Mouse (Mus musculus) C2C12 (cell line): ENCODE measurements around the gene Btbd8. TPM values are rescaled to one million over a fixed set of nuclear protein-coding genes. Genes with fewer than 3 reads are reported as not detected.

Experiments used
- H3K27me3 ChIP-seq: one replicate; pipeline ENCODE4 v1.6.1; 2011; ENCODE audit not compliant: control insufficient read depth, insufficient read depth, insufficient read length
- H3K36me3 ChIP-seq: one replicate; pipeline ENCODE4 v1.6.1; 2011; ENCODE audit not compliant: control insufficient read depth, insufficient read depth
- H3K4me3 ChIP-seq: one replicate; pipeline ENCODE4 v1.5.1; 2011; ENCODE audit warnings: mild to moderate bottlenecking, control low read depth; ENCODE audit not compliant: poor library complexity, insufficient read depth, severe bottlenecking
- H3K79me2 ChIP-seq: one replicate; pipeline ENCODE4 v1.6.1; 2011; ENCODE audit not compliant: control insufficient read depth, insufficient read depth
- H3K79me3 ChIP-seq: one replicate; pipeline ENCODE4 v1.6.1; 2011; ENCODE audit warnings: low read depth, control low read depth
- H3ac ChIP-seq: one replicate; pipeline ENCODE3; 2011; ENCODE audit warnings: low read depth; ENCODE audit not compliant: control insufficient read depth, insufficient read length
- CEBPB ChIP-seq: IDR thresholded peaks from one replicate; pipeline ENCODE4 v1.6.1; 2011; ENCODE audit warnings: low read depth, mild to moderate bottlenecking, control low read depth, moderate library complexity
- CTCF ChIP-seq: IDR thresholded peaks from one replicate; pipeline ENCODE4 v1.5.1; 2011; ENCODE audit not compliant: control insufficient read depth, insufficient read depth, insufficient read length
- FOSL1 ChIP-seq: IDR thresholded peaks from one replicate; pipeline ENCODE4 v1.8.0; 2011; ENCODE audit warnings: mild to moderate bottlenecking, low read length; ENCODE audit not compliant: poor library complexity, insufficient read depth, severe bottlenecking
- MAX ChIP-seq: IDR thresholded peaks from one replicate; pipeline ENCODE4 v1.6.1; 2011; ENCODE audit warnings: mild to moderate bottlenecking, control low read depth
- MYOD1 ChIP-seq: IDR thresholded peaks from one replicate; pipeline ENCODE4 v1.6.1; 2011; ENCODE audit warnings: low read depth; ENCODE audit not compliant: control insufficient read depth, insufficient read length
- MYOG ChIP-seq: IDR thresholded peaks from one replicate; pipeline ENCODE4 v1.6.1; 2011; ENCODE audit not compliant: control insufficient read depth, insufficient read length; ENCODE audit errors: extremely low read depth
- USF1 ChIP-seq: IDR thresholded peaks from one replicate; pipeline ENCODE4 v1.6.1; 2011; ENCODE audit warnings: low read depth, mild to moderate bottlenecking, control low read depth, moderate library complexity
- polyA plus RNA-seq: library from polyadenylated mRNA; unstranded; fragments of >200 nt; fragmentation: generic; extraction: Trizol; gene quantifications from one replicate; pipeline ENCODE4 v1.2.1, GENCODE M21; 2012; ENCODE audit warnings: missing spikeins

The Btbd8 gene
- polyA plus RNA-seq, 1 experiment: 0.41 TPM

- peaks cover 26% of the 10 kb centered on the region for H3K27me3 ChIP-seq
- no peaks in the 10 kb centered on the region for H3K36me3 ChIP-seq
- TF ChIP-seq MAX (no peak), CTCF (no peak), USF1 (no peak), MYOD1 (no peak), MYOG (no peak), CEBPB (no peak), FOSL1 (no peak)
- H3K4me3 ChIP-seq: no peak overlapping the region
- no peaks in the 10 kb centered on the region for H3K79me3 ChIP-seq
- no peak overlapping the region for H3ac ChIP-seq
- no peaks in the 10 kb centered on the region for H3K79me2 ChIP-seq
These were observed 33.7 kb upstream of the Btbd8 start for GRCm38 (mm10) chr5:107403947-107404684.

- H3ac ChIP-seq: no peak overlapping the region
- H3K4me3 ChIP-seq: no peak overlapping the region
- no peaks in the 10 kb centered on the region for H3K79me2 ChIP-seq
- peaks cover 26% of the 10 kb centered on the region for H3K27me3 ChIP-seq
- no peak for TF ChIP-seq FOSL1
- no peak for TF ChIP-seq MYOD1
- no peak for TF ChIP-seq MAX
- no peak for TF ChIP-seq MYOG
- TF ChIP-seq USF1: no peak
- no peak for TF ChIP-seq CTCF
- H3K79me3 ChIP-seq: no peaks in the 10 kb centered on the region
- no peaks in the 10 kb centered on the region for H3K36me3 ChIP-seq
These were observed 32.4 kb upstream of the Btbd8 start for GRCm38 (mm10) chr5:107405361-107405760.

- H3K36me3 ChIP-seq: no peaks in the 10 kb centered on the region
- TF ChIP-seq CEBPB: no peak
- H3K79me2 ChIP-seq: no peaks in the 10 kb centered on the region
- H3K79me3 ChIP-seq: no peaks in the 10 kb centered on the region
- peaks cover 3% of the 10 kb centered on the region for H3K27me3 ChIP-seq
- no peak overlapping the region for H3K4me3 ChIP-seq
- no peak overlapping the region for H3ac ChIP-seq
These were observed 27.5 kb upstream of the Btbd8 start for GRCm38 (mm10) chr5:107410305-107410704.

- no peak for TF ChIP-seq MYOG
- no peak for TF ChIP-seq MYOD1
- no peak for TF ChIP-seq CTCF
- no peak for TF ChIP-seq MAX
- TF ChIP-seq FOSL1: no peak
- no peak for TF ChIP-seq CEBPB
- no peak for TF ChIP-seq USF1
- H3K79me3 ChIP-seq: no peaks in the 10 kb centered on the region
- peaks cover 3% of the 10 kb centered on the region for H3K27me3 ChIP-seq
- H3K36me3 ChIP-seq: no peaks in the 10 kb centered on the region
- H3ac ChIP-seq: no peak overlapping the region
- no peak overlapping the region for H3K4me3 ChIP-seq
- H3K79me2 ChIP-seq: no peaks in the 10 kb centered on the region
These were observed 26.5 kb upstream of the Btbd8 start for GRCm38 (mm10) chr5:107411326-107411725.

GRCm38 (mm10) chr5:107412285-107412684, 25.5 kb upstream of the Btbd8 start:
- Histone ChIP-seq H3K79me2 (no peaks in the 10 kb centered on the region), H3K79me3 (no peaks in the 10 kb centered on the region), H3K36me3 (no peaks in the 10 kb centered on the region), H3ac (no peak overlapping the region), H3K4me3 (no peak overlapping the region), H3K27me3 (peaks cover 3% of the 10 kb centered on the region)
- no peak for TF ChIP-seq CTCF

GRCm38 (mm10) chr5:107415098-107415497, 22.7 kb upstream of the Btbd8 start:
- H3K27me3 ChIP-seq: no peaks in the 10 kb centered on the region
- TF ChIP-seq FOSL1: no peak
- TF ChIP-seq CEBPB: no peak
- no peak for TF ChIP-seq MAX
- no peak for TF ChIP-seq MYOG
- TF ChIP-seq MYOD1: no peak
- TF ChIP-seq USF1: no peak
- TF ChIP-seq CTCF: no peak
- no peaks in the 10 kb centered on the region for H3K79me3 ChIP-seq
- no peaks in the 10 kb centered on the region for H3K36me3 ChIP-seq
- H3ac ChIP-seq: no peak overlapping the region
- H3K4me3 ChIP-seq: no peak overlapping the region
- no peaks in the 10 kb centered on the region for H3K79me2 ChIP-seq
